Mouse (Mus musculus): ENCODE measurements around the gene Pnmal2.
"Not testable (repeated sequence)": the region's sequence is repeated elsewhere in the genome, so short reads cannot be mapped to it uniquely, and the experiment has no call there.

Gene Pnmal2

DNA sequence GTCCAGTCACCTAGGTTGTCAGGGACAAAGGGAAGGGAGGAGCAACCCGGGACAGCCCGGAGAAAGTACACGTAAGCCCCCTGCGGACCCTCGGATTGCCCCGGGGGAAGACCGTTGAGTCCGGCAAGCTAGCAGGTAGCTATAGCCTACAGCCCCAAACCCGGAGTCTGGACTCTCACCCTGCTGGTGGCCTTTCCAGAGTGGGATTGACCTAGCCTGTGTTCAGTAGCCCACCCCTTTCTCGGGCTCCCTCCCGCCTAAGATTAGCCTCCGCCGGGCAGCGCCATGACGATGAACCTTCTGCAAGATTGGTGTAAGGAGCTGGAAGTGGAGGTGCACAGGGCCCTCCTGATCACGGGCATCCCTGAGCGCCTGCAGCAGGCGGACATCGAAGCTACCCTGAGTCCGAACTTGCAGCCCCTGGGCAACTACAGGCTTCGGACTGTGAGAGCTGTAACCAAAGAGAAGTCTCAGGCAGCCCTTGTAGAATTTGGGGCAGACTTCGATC is 380 bp downstream of the Pnmal2 start:
- no peak for DNase-seq (ENCODE audit: low spot score)

GRCm38 (mm10) chr7:16945419-16945818 is 937 bp downstream of the Pnmal2 start:
- no peak for DNase-seq (ENCODE audit: low spot score)

DNA sequence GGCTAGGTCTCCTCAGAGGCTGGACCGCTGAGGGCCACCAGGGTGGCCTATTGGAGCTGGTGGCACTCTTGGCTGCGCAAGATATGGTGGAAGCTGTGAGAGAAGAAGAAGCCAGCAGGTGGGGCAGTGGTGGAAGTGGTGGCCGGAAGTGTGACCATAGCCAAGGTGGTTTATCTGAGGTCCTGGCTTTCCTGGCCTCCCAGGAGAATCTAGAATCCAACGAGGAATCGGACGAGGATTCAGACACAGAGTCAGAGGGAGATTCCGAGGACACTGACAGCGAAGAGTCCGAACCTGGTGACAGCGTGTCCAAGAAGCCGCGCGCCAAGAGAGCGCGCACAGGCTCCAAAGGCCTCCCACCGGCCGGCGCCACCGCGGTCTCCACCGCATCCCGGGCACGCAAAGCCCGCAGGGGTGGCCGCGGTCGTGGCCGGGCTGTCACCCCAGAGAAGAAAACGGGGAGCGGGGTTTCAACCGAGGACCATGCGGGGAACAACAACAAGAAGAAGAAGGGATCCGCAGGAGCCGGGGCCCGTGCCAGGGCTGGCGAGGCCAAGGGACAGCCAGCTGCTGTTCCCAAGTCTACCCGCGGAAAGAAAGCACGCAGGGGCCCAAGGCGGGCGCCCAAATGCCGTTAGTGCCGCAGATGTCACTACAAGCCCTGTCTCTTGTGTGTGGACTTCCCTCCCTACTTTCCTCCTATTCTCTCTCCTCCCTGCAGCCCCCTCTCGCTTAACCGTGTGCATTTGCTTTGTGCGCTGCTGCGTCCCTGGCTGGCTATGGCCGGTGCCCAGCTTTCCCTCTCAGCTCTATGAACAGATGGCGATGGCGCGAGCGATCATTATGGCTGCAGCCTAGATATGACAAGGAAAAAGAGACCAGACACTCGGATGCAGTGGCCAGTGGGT is 2.2 kb downstream of the Pnmal2 start:
- no peak for DNase-seq (ENCODE audit: low spot score)

- no peak for DNase-seq (ENCODE audit: low spot score)
These were observed 2.9 kb downstream of the Pnmal2 start for GRCm38 (mm10) chr7:16947349-16947895.

DNA sequence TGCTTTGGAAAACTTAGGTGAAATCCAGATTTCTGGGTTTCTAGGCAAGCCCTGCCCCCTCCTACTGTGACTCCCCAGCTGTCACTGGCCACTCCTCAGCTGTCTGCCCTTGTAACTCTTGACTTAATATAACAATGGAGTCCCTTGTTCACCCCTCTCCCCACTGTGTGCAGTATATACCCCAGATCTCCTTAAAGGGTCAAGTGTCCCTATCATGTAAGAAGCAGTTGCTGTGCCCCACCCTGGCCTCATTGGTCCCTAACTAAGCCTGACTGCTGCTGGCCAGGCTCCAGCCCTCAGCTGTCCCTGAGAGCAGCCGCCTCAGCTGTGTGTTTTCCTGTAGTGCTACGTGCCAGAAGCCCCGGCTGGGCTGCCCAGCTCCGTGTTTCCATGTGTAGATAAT is 3.5 kb downstream of the Pnmal2 start:
- no peak for DNase-seq (ENCODE audit: low spot score)

GRCm38 (mm10) chr7:16948923-16949458 is 4.5 kb downstream of the Pnmal2 start:
- no peak for DNase-seq (ENCODE audit: low spot score)

- peak; percentile 62 for DNase-seq (ENCODE audit: low spot score)
These were observed 5.7 kb downstream of the Pnmal2 start for GRCm38 (mm10) chr7:16949908-16950841.

GRCm38 (mm10) chr7:16950861-16951635 is 6.6 kb downstream of the Pnmal2 start:
- peak; percentile 57 for DNase-seq (ENCODE audit: low spot score)

- DNase-seq (ENCODE audit: low spot score): not testable (repeated sequence)
These were observed 9.3 kb downstream of the Pnmal2 start for GRCm38 (mm10) chr7:16953776-16954175.

GRCm38 (mm10) chr7:16955712-16956111 is 11.2 kb downstream of the Pnmal2 start:
- no peak for DNase-seq (ENCODE audit: low spot score)

DNA sequence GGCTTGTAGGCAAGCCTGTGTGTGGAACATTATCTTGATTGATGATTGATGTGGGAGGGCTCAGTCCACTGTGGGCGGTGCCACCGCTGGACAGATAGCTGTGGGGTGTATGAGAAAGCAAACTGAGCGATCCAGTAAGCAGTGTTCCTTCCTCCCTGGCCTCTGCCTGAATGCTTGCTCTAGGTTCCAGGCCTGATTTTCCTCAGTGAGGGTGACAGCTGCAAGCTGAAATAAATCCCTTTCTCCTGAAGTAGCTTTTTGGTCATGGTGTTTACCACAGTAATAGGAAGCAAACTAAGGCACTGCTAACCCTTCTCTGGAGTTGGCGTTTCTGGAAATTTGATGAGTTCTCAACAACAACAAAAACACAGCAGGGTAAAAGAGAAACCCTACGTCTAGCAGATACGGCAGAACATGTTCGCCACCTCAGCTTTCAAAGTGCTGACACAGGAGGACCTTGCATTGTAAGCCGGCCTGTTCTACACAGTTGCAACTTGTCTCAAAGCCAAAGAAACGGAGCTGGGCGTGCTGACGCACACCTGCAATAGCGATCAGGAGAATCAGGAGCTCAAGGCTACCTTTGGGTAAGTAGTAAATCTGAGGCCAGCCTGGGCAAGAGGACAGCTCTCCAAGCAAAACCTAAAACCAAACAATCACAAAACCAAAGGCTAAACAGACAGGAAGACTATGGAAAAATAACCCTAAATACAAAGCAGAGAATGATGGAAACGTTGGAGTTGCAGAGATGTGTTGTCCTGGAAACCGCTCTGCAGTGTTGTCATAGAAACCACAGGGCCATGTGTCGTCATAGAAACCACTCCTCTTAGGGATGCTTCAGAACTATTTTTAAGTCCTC is 12.2 kb downstream of the Pnmal2 start:
- no peak for DNase-seq (ENCODE audit: low spot score)

DNA sequence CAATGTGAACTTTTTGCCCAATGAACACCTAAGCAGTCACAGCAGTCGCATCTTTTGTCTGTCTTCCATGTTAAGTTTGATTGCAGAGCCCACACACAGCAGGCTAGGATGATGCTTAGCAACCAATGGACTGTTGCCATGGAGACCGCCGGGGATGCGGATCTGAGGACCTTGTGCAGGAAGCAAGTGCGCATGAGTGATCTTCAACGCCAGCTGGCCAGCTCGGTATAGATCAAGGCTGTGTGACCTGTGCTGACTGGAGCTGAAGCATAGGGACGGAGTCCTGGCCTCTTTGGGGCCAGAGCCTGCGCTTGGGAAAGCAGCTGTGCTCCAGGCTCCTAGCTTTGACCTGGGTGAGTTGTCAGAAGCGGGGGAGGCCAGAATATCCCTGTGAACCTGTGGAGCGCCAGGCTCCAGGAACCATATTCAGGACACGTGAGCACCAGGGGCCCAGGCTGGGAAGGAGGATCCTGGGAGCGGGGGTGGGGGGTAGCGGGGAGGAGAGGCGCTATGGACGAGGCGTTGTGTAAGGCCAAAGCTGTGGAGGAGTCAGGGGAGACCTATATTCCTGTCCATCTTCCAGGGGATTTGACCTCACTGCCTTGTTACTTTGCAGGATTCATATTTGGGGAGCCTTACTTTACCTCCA is 15.2 kb downstream of the Pnmal2 start, which contains the start of gene Pnmal1:
Pnmal1 (plus strand) TSS at position 141 of the 649 bp plus-strand sequence.
- DNase-seq (ENCODE audit: low spot score): no peak

DNA sequence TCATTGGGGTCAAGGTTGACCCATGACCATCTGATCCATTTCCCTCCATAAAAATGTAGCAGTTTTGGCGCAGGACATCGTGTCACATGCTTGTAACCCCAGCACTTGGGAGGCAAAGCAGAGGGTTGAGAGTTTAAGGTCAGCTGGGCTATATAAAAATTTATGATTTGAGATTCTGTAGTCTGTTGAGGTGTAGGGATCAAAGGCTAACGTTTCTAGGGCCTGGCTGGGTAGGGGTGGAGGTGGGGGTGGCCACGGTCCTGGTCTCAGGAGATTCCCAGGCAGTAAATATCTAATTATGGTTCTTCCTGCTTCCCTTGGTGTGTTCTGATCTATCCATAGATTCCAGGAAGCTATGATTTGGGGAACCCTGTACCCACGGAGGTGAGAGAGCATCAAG is 17.2 kb downstream of the Pnmal2 start:
- DNase-seq (ENCODE audit: low spot score): no peak

DNA sequence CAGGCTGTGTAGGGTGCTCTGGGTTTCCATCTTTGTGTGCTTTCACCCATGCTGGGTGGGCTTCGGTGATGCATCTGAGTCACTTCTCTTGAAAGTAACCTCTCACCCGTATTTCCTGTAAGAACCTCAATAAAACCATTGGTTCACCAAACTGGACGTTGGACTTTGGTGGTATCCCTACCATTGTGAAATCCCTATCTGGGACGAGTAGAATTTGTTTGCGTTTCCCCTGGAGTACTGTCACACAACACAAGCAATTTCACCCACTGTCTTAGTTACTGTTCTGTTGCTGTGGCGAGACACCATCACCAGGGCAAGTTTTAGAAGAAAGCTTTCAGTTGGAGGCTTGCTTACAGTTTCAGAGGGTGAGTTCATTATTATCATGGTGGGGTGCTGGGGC is 23.9 kb downstream of the Pnmal2 start:
- DNase-seq (ENCODE audit: low spot score): no peak

DNA sequence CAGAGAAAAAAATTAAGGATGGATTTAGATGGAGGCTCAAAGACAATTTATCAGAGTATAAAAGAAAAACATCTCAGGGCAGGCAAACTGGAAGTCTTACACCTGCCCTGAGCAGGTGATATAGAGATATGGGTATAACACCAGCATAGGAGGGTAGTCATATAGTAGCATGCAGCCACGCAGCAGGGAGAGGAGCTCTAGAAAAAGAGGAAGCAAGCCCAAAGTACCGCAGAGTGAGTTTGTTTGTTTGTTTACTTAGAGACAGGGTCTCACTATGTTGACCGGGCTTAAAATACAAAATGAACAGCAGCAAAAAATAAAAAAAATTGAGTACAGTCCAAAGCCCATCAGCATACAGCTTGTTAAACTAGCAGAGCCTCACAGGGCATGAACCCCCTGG is 26.7 kb downstream of the Pnmal2 start:
- no peak for DNase-seq (ENCODE audit: low spot score)

GRCm38 (mm10) chr7:16974018-16974417 is 29.5 kb downstream of the Pnmal2 start:
- DNase-seq (ENCODE audit: low spot score): no peak

GRCm38 (mm10) chr7:16976298-16976697 is 31.8 kb downstream of the Pnmal2 start:
- no peak for DNase-seq (ENCODE audit: low spot score)

DNA sequence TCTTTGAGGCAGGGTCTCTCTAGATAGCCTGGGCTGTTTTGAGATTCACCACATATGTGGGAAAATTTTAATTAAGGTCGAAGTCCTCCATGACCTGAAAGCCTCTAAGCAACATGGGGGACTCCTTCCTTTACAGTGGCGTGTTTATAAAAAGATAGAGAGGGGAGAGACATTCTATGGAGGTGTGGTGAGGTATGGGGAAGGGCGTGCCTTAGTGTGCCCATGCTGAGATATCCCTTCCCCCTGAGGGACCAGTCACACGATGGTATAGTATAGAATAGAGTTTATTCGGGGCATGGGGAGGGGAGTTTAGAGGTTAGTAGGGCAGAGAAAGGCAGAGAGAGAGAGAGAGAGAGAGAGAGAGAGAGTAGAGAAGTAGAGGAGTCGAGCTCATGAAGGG is 33.7 kb downstream of the Pnmal2 start:
- no peak for DNase-seq (ENCODE audit: low spot score)

- no peak for DNase-seq (ENCODE audit: low spot score)
These were observed 34.1 kb downstream of the Pnmal2 start for GRCm38 (mm10) chr7:16978593-16978992.

DNA sequence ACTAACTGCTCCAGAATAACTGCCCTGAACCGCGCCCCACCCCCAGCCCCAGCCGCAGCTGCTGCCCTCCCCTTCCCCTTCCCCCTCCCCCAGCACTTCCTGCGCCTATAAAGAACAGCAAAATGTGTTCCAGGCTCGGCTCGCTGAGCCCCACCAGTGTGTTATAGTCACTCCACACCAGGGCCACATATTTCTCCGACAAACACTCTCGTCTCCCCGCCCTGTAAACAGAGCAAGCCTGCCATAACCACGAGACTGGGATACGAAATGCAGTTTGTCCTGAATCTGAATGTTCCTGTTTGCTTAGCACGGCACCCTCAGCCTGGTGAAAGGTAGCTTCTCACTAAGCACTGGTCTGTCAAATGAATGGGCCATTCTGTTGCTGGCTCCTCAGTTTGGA is 35.9 kb downstream of the Pnmal2 start:
- no peak for DNase-seq (ENCODE audit: low spot score)

Measured in ovary, postnatal 10 days (tissue).